Mouse (Mus musculus): ENCODE results near the gene Frmd4a.

DNA sequence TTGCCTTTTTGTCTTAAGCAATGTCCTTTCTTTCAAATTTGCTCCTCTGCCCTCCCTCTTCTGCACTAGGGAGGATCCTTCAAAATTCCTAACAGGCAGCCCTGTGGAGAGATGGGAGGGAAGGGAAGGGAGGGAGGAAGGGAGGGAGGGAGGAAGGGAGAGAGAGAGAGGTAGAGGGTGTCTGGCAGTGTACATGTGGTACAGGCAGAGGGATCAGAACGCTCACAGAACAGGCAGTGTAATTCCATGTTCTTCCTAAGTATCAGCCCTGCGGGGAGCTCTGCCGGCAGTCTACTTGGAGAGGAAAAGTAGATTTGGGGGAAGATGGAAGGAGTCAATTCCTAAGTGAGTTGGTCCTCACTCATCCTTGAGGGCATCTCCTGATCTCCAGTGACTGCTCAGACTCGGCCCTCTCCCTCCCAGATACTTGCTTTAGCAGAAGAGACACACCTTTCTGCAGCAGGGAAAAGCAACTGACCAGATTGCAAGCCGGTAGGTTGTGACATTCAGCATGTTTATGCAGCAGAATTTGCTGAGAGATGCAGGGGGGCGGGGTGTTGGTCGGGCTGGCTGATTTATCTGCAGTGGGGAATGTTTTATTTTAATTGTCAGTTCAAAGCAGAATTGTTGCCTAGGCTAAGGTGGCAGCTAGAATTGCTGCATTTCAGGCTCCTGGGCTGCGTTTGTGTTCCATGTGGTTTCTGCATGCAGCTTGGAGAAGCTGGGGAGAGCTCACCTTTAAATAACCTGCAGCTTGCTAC, at the start of gene Frmd4a:
- TF ChIP-seq GATA1 (IDR thresholded peaks at IDR 0.05; ENCODE audit: borderline replicate concordance, low read length) (no peak), FLI1 (IDR thresholded peaks at IDR 0.05; ENCODE audit: low read length) (no peak)
